Mouse (Mus musculus): ENCODE results near the gene Usp54.

GRCm38 (mm10) chr14:20599542-20599941 lies 41.3 kb downstream of the Usp54 start:
- TF ChIP-seq CTCF (conservative IDR thresholded peaks at IDR 0.05; ENCODE audit: low read length) (no peak), NANOG (IDR thresholded peaks at IDR 0.05; ENCODE audit: borderline replicate concordance, low read length) (no peak), POU5F1 (IDR thresholded peaks at IDR 0.05; ENCODE audit: borderline replicate concordance, low read length) (no peak)

Data from E14TG2a.4 (cell line).